Mouse (Mus musculus) megakaryocyte, embryonic 14.5 days (primary cell): ENCODE results near the gene Gm20388. TPM values are rescaled to one million over a fixed set of nuclear protein-coding genes. Genes with fewer than 3 reads are reported as not detected.

ENCODE experiments used
- H3K27me3 ChIP-seq: replicated peaks from 2 replicates; pipeline ENCODE3; 2012; ENCODE audit warnings: inconsistent platforms
- H3K36me3 ChIP-seq: replicated peaks from 2 replicates; pipeline ENCODE3; 2012; ENCODE audit warnings: low read length, inconsistent platforms, mixed read lengths
- H3K4me1 ChIP-seq: 2 replicates; pipeline ENCODE4 v1.6.1; 2012; ENCODE audit warnings: inconsistent platforms
- H3K4me3 ChIP-seq: replicated peaks from 2 replicates; pipeline ENCODE3; 2012; ENCODE audit warnings: moderate library complexity, mild to moderate bottlenecking, inconsistent platforms
- H3K9me3 ChIP-seq: 2 replicates; pipeline ENCODE4 v1.6.1; 2012; ENCODE audit warnings: inconsistent platforms
- FLI1 ChIP-seq: IDR thresholded peaks from 2 replicates; pipeline ENCODE4 v1.6.1; 2012; ENCODE audit warnings: low read length, inconsistent platforms, mixed read lengths
- GATA1 ChIP-seq: IDR thresholded peaks from 3 replicates; pipeline ENCODE4 v1.6.1; 2012; ENCODE audit warnings: mixed read lengths, low read length, inconsistent platforms, borderline replicate concordance
- polyA plus RNA-seq: library from polyadenylated mRNA; stranded (reverse); fragments of >175 nt; gene quantifications from 2 replicates; pipeline ENCODE4 v1.2.3, GENCODE M21; 2012; ENCODE audit warnings: low replicate concordance; ENCODE audit not compliant: insufficient read depth

Gene Gm20388
- polyA plus RNA-seq, 1 experiment = 111 TPM

DNA sequence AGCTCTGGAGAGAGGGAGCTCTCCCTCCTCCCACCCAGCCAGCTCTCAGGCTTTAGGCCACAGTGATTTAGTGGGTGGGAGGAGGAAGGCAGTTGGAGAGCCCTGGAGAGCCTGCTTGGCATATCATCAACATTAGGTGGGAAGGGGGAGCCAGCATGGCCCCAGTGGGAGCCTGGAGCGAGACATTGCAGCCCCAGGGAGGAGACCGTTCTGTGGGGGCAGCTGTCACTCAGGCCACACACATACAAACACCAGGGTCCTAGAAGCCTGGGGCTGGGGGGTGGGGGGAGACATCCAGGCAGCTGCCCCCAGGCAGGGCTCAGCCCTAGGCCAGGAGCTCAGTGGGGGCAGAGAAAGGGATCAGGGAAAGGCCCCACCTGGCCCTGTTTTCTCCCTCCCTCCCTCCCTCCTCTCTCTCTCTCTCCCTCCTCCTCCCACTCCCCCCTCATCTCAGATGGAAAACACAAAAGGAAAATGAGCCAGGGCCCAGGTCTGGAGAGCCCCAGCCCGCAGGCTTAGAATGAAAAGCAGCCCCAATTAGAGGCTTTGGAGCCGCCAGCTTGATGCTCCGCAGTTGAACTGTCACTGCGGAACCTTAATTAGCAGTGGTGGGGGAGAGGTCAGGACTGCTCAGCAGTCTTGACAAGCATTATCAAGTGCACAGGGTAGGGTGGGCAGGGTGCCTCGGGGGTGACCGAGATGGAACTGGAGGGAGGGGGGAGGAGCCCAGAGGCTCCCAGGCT lies 514.7 kb downstream of the Gm20388 start:
- no peaks in the 10 kb centered on the region for H3K9me3 ChIP-seq
- peaks cover 97% of the 10 kb centered on the region for H3K4me1 ChIP-seq
- peak overlapping the region; percentile 76 for H3K4me3 ChIP-seq
- H3K27me3 ChIP-seq = no peaks in the 10 kb centered on the region
- TF ChIP-seq FLI1 = no peak
- TF ChIP-seq GATA1 = no peak
- H3K36me3 ChIP-seq = no peaks in the 10 kb centered on the region

DNA sequence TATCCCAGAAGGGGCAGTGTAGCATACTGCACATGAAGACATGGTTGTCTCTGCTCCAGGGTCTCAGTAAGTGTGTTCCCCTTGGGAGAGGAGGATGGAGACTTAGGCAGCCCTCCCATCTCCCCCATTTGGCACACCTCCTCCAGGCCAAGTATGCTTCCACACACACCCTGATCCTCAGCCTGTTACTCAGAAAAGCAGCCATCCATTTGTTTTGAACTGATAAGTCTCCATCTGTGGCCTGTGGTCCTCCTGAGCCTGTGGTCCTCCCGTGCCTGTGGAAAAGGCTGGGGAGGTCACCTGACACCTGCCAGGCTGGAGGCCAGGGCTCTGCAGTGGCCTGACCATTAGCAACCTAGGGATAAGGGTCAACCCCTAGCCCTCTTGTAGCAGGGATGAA lies 515.5 kb downstream of the Gm20388 start:
- Histone ChIP-seq H3K4me1 (peaks cover 97% of the 10 kb centered on the region), H3K9me3 (no peaks in the 10 kb centered on the region), H3K27me3 (no peaks in the 10 kb centered on the region), H3K4me3 (peak overlapping the region; percentile 76), H3K36me3 (no peaks in the 10 kb centered on the region)
- TF ChIP-seq GATA1 = no peak
- no peak for TF ChIP-seq FLI1

DNA sequence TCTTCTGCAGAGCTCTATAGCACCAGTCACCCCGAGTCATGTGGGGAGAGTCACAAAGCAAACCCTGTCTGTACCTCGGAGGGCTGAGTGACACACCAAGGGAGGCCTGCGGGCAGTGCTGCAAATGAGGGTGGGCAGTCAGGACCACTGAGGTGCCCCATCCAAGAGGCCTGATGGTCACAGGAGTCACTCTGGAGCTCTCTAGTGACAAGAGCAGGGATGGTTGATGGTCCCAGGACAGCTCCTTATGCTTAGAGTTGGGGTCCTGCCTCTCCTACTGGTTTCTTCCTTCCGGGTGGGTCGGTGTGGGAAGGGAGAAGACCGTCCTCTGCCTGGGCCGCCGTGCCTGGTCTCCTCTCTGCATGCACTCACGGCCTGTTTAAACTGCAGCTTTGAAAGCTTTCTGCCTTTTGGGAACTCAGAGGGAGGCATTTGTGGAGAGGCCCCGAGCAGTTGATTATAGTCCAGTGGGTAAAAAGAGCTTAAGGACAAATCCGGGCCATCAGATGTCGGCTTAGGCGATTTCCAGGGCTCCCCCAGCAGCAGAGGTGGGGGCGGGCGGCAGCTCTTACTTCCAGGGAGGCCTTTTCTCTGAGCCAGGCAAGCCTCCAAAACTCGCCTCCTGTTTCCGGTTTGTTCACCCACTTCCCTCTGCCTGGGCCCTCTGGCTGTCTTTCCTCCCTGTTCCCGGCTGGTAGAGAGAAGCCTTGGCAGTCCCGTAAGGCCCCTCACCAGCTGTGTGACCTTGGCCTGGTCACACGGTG lies 516.2 kb downstream of the Gm20388 start:
- no peaks in the 10 kb centered on the region for H3K36me3 ChIP-seq
- H3K27me3 ChIP-seq = no peaks in the 10 kb centered on the region
- H3K4me1 ChIP-seq = peaks cover 94% of the 10 kb centered on the region
- H3K4me3 ChIP-seq = peak overlapping the region; percentile 55
- no peaks in the 10 kb centered on the region for H3K9me3 ChIP-seq
- TF ChIP-seq FLI1 (no peak), GATA1 (no peak)

DNA sequence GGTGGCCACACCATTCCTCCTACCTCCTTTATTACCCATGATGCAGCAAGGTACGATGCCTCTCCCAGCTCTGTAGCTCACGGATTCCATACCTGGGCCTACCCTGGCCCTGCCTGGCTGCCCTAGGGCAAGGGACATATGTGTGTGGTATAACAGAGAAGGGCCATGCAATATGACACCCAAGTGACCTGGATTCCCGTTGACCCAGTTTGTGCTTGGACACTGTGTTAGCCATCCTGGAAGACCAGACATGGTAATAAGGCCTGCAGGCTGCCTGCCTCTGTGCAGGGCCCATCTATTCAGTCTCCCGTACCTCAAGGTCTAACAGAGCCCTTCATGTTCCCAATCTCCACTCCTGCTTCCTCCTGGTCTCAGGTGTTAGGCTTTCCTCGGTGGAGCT lies 517.9 kb downstream of the Gm20388 start:
- Histone ChIP-seq H3K9me3 (peaks cover 3% of the 10 kb centered on the region; the same call in 1 of the 2 replicates), H3K4me1 (peaks cover 92% of the 10 kb centered on the region)

DNA sequence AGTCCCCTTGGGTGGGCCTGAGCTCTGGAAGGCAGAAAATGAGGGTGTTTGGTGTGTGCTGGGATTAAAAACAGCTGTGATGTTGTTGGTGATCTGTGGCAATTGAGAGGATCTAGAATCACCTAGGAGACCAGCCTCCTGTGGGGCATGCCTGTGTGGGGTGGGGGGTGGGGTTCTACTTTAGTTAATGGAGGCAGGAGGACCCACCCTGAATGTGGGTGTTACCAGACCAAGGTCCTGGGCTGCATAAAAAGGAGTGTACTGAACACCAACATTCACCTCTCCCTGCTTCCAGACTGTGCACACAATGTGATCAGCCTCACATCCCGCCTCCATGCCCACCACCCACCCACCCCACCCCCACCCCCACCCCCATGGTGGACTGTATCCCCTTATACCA lies 518.5 kb downstream of the Gm20388 start:
- H3K9me3 ChIP-seq = peaks cover 9% of the 10 kb centered on the region; the same call in 1 of the 2 replicates
- peaks cover 89% of the 10 kb centered on the region for H3K4me1 ChIP-seq
- no peaks in the 10 kb centered on the region for H3K27me3 ChIP-seq
- TF ChIP-seq GATA1 = no peak
- no peak for TF ChIP-seq FLI1
- H3K4me3 ChIP-seq = no peak overlapping the region
- H3K36me3 ChIP-seq = peaks cover 7% of the 10 kb centered on the region

More for the DNA sequence above, 517.9 kb downstream of the Gm20388 start:
- Histone ChIP-seq H3K4me3 (no peak overlapping the region), H3K27me3 (no peaks in the 10 kb centered on the region), H3K36me3 (peaks cover 4% of the 10 kb centered on the region)
- TF ChIP-seq GATA1 (no peak), FLI1 (no peak)

DNA sequence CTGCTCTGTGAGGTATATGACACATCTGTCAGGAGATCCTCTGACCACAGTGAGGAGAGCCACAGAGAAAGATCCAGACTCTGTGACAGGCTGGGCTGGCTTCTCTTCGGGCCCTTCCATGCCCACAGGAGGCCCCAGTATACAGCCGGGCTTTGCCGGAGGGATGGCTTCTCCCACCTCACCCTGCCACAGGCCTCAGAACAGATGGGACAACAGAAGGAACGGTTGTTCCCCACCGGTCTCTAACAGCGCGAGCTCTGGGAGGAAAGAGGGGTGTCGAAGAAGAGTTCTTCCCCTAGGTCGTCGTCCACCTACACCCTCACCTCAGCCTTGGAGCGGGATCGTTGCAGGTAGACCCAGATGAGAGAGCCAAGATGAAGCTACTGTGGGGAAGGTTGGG lies 520.4 kb downstream of the Gm20388 start:
- Histone ChIP-seq H3K27me3 (no peaks in the 10 kb centered on the region), H3K9me3 (peaks cover 9% of the 10 kb centered on the region; the same call in 1 of the 2 replicates), H3K36me3 (peaks cover 7% of the 10 kb centered on the region), H3K4me1 (peaks cover 89% of the 10 kb centered on the region), H3K4me3 (no peak overlapping the region)
- TF ChIP-seq FLI1 (no peak), GATA1 (no peak)

DNA sequence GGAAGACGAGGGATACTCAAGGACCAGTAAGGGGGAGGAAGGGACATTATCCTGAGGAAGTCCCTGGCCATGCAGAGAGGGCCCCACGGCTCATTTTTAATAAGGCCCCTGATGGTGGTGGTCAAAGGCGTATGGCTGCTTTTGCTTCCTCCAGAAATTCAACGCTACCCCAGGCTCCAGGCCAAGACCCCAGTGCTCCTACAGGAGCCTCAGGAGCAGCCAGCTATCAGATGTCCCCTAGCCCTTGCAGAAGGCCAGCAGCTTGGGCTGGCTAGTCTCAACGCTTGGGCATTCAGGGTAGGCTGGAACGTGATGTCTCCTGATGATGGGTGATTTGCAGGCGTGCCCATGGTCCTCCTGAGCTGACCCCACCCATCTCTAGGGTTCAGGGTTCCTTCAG lies 521.8 kb downstream of the Gm20388 start:
- no peak overlapping the region for H3K4me3 ChIP-seq
- H3K4me1 ChIP-seq = peaks cover 89% of the 10 kb centered on the region
- H3K27me3 ChIP-seq = no peaks in the 10 kb centered on the region
- H3K36me3 ChIP-seq = peaks cover 7% of the 10 kb centered on the region
- TF ChIP-seq GATA1 (no peak), FLI1 (no peak)
- H3K9me3 ChIP-seq = peaks cover 9% of the 10 kb centered on the region; the same call in 1 of the 2 replicates

DNA sequence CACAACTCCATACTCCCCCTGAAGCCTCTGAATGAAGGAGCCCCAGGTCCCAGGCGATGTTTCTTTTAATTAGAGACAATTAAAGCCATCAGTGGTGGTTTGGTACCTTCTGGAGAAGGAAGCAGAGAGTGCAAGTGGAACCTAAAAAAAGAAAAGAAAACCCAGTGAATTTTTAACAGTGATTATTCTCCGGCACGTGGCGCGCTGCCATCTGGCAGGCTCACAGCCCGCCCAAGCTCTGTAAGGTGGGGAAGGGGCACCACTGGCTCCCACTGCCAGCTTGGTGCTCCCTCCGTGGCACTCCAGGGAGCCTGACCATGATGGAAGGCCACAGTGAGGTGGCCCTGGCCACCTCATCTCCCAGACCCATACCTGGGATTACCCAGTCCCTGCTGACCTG lies 522.5 kb downstream of the Gm20388 start:
- TF ChIP-seq GATA1 (no peak), FLI1 (no peak)
- Histone ChIP-seq H3K4me3 (no peak overlapping the region), H3K36me3 (peaks cover 7% of the 10 kb centered on the region), H3K27me3 (no peaks in the 10 kb centered on the region), H3K4me1 (peaks cover 89% of the 10 kb centered on the region), H3K9me3 (peaks cover 9% of the 10 kb centered on the region; the same call in 1 of the 2 replicates)

DNA sequence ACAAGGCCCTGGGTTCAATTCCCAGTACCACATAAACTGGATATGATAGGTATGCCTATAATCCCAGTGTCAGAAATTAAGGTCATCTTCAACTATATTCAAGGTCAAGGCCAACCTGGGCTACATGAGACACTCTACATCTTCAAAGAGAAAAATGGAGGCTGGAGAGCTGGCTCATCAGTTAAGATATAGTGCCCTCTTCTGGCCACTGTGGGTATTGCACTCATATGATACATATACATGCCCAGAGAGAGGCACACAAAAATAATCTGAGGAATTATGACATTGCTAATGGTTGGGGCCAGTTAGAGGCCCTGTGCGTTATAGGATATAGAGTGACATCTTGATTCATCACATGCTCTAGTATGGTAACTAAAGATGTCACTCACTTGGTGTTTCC lies 523.1 kb downstream of the Gm20388 start:
- no peak for TF ChIP-seq GATA1

DNA sequence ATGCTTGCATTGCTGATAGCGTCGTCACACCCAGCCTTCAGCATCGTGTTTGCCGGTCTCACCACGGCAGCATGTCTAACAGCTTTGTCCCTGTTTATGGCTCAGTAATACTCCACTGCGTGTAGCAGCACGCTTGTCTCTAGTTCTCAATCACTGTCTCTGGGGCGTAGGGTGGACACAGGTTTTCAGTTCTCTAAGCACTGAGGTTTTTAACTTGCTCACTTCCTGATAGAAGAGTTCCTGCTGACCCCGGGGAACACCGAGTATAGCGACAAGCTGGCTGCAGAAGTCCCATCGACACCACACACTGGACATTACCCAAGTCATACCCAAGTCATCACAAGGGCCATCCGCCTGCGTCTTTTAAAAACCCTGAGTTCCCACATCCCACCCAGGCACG lies 525.1 kb downstream of the Gm20388 start:
- Histone ChIP-seq H3K4me1 (peaks cover 91% of the 10 kb centered on the region), H3K4me3 (peak overlapping the region; percentile 76), H3K9me3 (peaks cover 9% of the 10 kb centered on the region; the same call in 1 of the 2 replicates), H3K27me3 (peaks cover 4% of the 10 kb centered on the region), H3K36me3 (peaks cover 7% of the 10 kb centered on the region)
- TF ChIP-seq GATA1 (no peak), FLI1 (no peak)

More for the DNA sequence above, 523.1 kb downstream of the Gm20388 start:
- peaks cover 89% of the 10 kb centered on the region for H3K4me1 ChIP-seq
- no peak overlapping the region for H3K4me3 ChIP-seq
- peaks cover 9% of the 10 kb centered on the region; the same call in 1 of the 2 replicates for H3K9me3 ChIP-seq
- H3K36me3 ChIP-seq = peaks cover 7% of the 10 kb centered on the region
- no peaks in the 10 kb centered on the region for H3K27me3 ChIP-seq
